Mouse (Mus musculus) embryonic facial prominence, embryonic 10.5 days (tissue): ENCODE results near the gene Stard9. TPM values are rescaled to one million over a fixed set of nuclear protein-coding genes. Genes with fewer than 3 reads are reported as not detected.

Experiments
- DNase-seq: peaks from one replicate; pipeline ENCODE4 v3.0.0-alpha.2; 2017; ENCODE audit warnings: low spot score
- H3K27ac ChIP-seq: fragments of 300-500 bp; sonication (generic); replicated peaks from 2 replicates; pipeline ENCODE4 v1.5.1; 2016; ENCODE audit warnings: mild to moderate bottlenecking
- H3K27me3 ChIP-seq: fragments of 300-500 bp; sonication (generic); replicated peaks from 2 replicates; pipeline ENCODE4 v1.6.1; 2016; ENCODE audit warnings: low read depth, mild to moderate bottlenecking; ENCODE audit not compliant: poor library complexity, severe bottlenecking
- H3K36me3 ChIP-seq: fragments of 300-500 bp; sonication (generic); replicated peaks from 2 replicates; pipeline ENCODE4 v1.6.1; 2016; ENCODE audit warnings: mild to moderate bottlenecking, moderate library complexity
- H3K4me1 ChIP-seq: fragments of 300-500 bp; sonication (generic); 2 replicates; pipeline ENCODE4 v1.6.1; 2016
- H3K4me3 ChIP-seq: fragments of 300-500 bp; sonication (generic); 2 replicates; pipeline ENCODE4 v1.5.1; 2016; ENCODE audit warnings: mild to moderate bottlenecking, moderate library complexity
- H3K9me3 ChIP-seq: fragments of 300-500 bp; sonication (generic); 2 replicates; pipeline ENCODE4 v1.6.1; 2016; ENCODE audit warnings: mild to moderate bottlenecking
- WGBS: fragments of 180-500 bp; shearing (Covaris S2); methylation state at CpG from one replicate; pipeline ENCODE4 v1.1.7; 2016; 5-methylcytosine and 5-hydroxymethylcytosine counted together
- polyA plus RNA-seq: library from polyadenylated mRNA; unstranded; fragments of >200 nt; fragmentation: Nextera tagmentation; extraction: Ambion mirVana; gene quantifications from 2 replicates; pipeline ENCODE4 v1.2.1, GENCODE M21; 2016

The Stard9 gene
- polyA plus RNA-seq, 1 experiment from 2014 or later: 3.4 TPM

GRCm38 (mm10) chr2:120748041-120748440, 119.1 kb downstream of the Stard9 start:
- whole genome bisulfite sequencing: 92% methylated on average over 2 of the region's 2 CpGs
- H3K36me3 ChIP-seq: peaks cover 70% of the 10 kb centered on the region
- no peaks in the 10 kb centered on the region for H3K4me1 ChIP-seq
- H3K27ac ChIP-seq: no peak overlapping the region
- no peaks in the 10 kb centered on the region for H3K9me3 ChIP-seq
- DNase-seq: no peak
- H3K27me3 ChIP-seq: no peaks in the 10 kb centered on the region
- H3K4me3 ChIP-seq: no peak overlapping the region

GRCm38 (mm10) chr2:120761922-120762321, 133.0 kb downstream of the Stard9 start:
- no peak for DNase-seq
- Histone ChIP-seq H3K27ac (no peak overlapping the region), H3K4me3 (no peak overlapping the region), H3K27me3 (no peaks in the 10 kb centered on the region), H3K4me1 (no peaks in the 10 kb centered on the region), H3K36me3 (peaks cover 26% of the 10 kb centered on the region), H3K9me3 (no peaks in the 10 kb centered on the region)

GRCm38 (mm10) chr2:120770265-120770935, 141.5 kb downstream of the Stard9 start:
- Histone ChIP-seq H3K27ac (no peak overlapping the region), H3K27me3 (no peaks in the 10 kb centered on the region), H3K9me3 (no peaks in the 10 kb centered on the region), H3K4me3 (no peak overlapping the region), H3K36me3 (peaks cover 47% of the 10 kb centered on the region), H3K4me1 (no peaks in the 10 kb centered on the region)
- no peak for DNase-seq
- WGBS: 91% methylated on average over 2 of the region's 2 CpGs

Other genes starting within 250 kb of the Stard9 start
- 7.0 and 10.1 TPM in 2 replicates for gene Ganc, start 225.2 kb upstream of the Stard9 start, polyA plus RNA-seq
- 7.1 TPM in 2 replicates for gene Tmem87a, start 225.0 kb upstream of the Stard9 start, polyA plus RNA-seq
- 1.6 and 1.7 TPM in 2 replicates for gene Capn3, start 173.1 kb upstream of the Stard9 start, polyA plus RNA-seq
- gene Zfp106, start 65.3 kb upstream of the Stard9 start, polyA plus RNA-seq: 77.8 and 78.8 TPM in 2 replicates
- gene Snap23, start 61.5 kb upstream of the Stard9 start, polyA plus RNA-seq: 57.4 and 60.5 TPM in 2 replicates
- gene Haus2, start 19.7 kb upstream of the Stard9 start, polyA plus RNA-seq: 35.3 and 36.4 TPM in 2 replicates
- 26.6 and 27.4 TPM in 2 replicates for gene Lrrc57, start 19.6 kb upstream of the Stard9 start, polyA plus RNA-seq
- gene Cdan1, start 221.0 kb downstream of the Stard9 start, polyA plus RNA-seq: 5.6 and 5.7 TPM in 2 replicates
- gene Ttbk2, start 221.5 kb downstream of the Stard9 start, polyA plus RNA-seq: 4.7 and 4.9 TPM in 2 replicates